Mouse (Mus musculus) fibroblast of lung, adult 2 months (primary cell): ENCODE measurements around the gene Gm17087.

Source experiments
- DNase-seq: peaks from one replicate; pipeline ENCODE4 v3.0.0-alpha.2; 2011; ENCODE audit warnings: low read depth

The Gm17087 gene

GRCm38 (mm10) chr17:8546366-8546765 is 20.4 kb downstream of the Gm17087 start:
- no peak for DNase-seq

- DNase-seq: no peak
Measured at GRCm38 (mm10) chr17:8541974-8542538, 24.7 kb downstream of the Gm17087 start.

GRCm38 (mm10) chr17:8538102-8538501 is 28.6 kb downstream of the Gm17087 start:
- DNase-seq: no peak

GRCm38 (mm10) chr17:8536522-8536921 is 30.2 kb downstream of the Gm17087 start:
- no peak for DNase-seq

- DNase-seq: no peak
Measured at GRCm38 (mm10) chr17:8533828-8534227, 32.9 kb downstream of the Gm17087 start.

- no peak for DNase-seq
Measured at GRCm38 (mm10) chr17:8532609-8533008, 34.1 kb downstream of the Gm17087 start.

- DNase-seq: no peak
Measured at GRCm38 (mm10) chr17:8528641-8529040, 38.1 kb downstream of the Gm17087 start.

- no peak for DNase-seq
Measured at GRCm38 (mm10) chr17:8526815-8527261, 39.9 kb downstream of the Gm17087 start.

GRCm38 (mm10) chr17:8525971-8526740 is 40.6 kb downstream of the Gm17087 start:
- no peak for DNase-seq

- no peak for DNase-seq
Measured at GRCm38 (mm10) chr17:8525225-8525721, 41.5 kb downstream of the Gm17087 start, which contains the start of gene Pde10a. Gene Pde10a, plus strand, starts transcription at chr17:8525372.

- peak; percentile 54 for DNase-seq
Measured at GRCm38 (mm10) chr17:8524387-8525165, 42.2 kb downstream of the Gm17087 start.

- no peak for DNase-seq
Measured at GRCm38 (mm10) chr17:8523986-8524385, 42.8 kb downstream of the Gm17087 start.

GRCm38 (mm10) chr17:8516006-8516405 is 50.7 kb downstream of the Gm17087 start:
- DNase-seq: no peak
